Mouse (Mus musculus) stomach, embryonic 15.5 days (tissue): ENCODE data around the gene Myl6b. TPM values are rescaled to one million over a fixed set of nuclear protein-coding genes. Genes with fewer than 3 reads are reported as not detected.
A peak's percentile ranks its signal among the peaks of the same experiment; 100 is the strongest.

Experiments
- ATAC-seq: fragments of 200-750 bp; cut with Nextera tagmentation; 2 replicates; pipeline ENCODE4 v1.8.0; 2017; ENCODE audit warnings: low read depth, moderate number of reproducible peaks, moderate TSS enrichment; ENCODE audit not compliant: insufficient read depth, low FRiP score
- H3K27ac ChIP-seq: fragments of 300-500 bp; sonication (generic); 2 replicates; pipeline ENCODE4 v1.5.1; 2015; ENCODE audit warnings: mild to moderate bottlenecking, inconsistent platforms
- H3K27me3 ChIP-seq: fragments of 300-500 bp; sonication (generic); replicated peaks from 2 replicates; pipeline ENCODE4 v1.6.1; 2015; ENCODE audit warnings: inconsistent platforms
- H3K36me3 ChIP-seq: fragments of 300-500 bp; sonication (generic); 2 replicates; pipeline ENCODE4 v1.6.1; 2015; ENCODE audit warnings: inconsistent platforms
- H3K4me1 ChIP-seq: fragments of 300-500 bp; sonication (generic); 2 replicates; pipeline ENCODE4 v1.6.1; 2015; ENCODE audit warnings: inconsistent platforms
- H3K4me2 ChIP-seq: fragments of 300-500 bp; sonication (generic); 2 replicates; pipeline ENCODE4 v1.6.1; 2015; ENCODE audit warnings: mild to moderate bottlenecking, inconsistent platforms
- H3K4me3 ChIP-seq: fragments of 300-500 bp; sonication (generic); replicated peaks from 2 replicates; pipeline ENCODE4 v1.5.1; 2015; ENCODE audit warnings: inconsistent platforms
- H3K9ac ChIP-seq: fragments of 300-500 bp; sonication (generic); 2 replicates; pipeline ENCODE4 v1.6.1; 2015; ENCODE audit warnings: inconsistent platforms
- H3K9me3 ChIP-seq: fragments of 300-500 bp; sonication (generic); 2 replicates; pipeline ENCODE4 v1.6.1; 2016; ENCODE audit warnings: inconsistent platforms
- WGBS: fragments of 180-500 bp; shearing (Covaris S2); methylation state at CpG from one replicate; pipeline ENCODE4 v1.1.7; 2015; 5-methylcytosine and 5-hydroxymethylcytosine counted together
- microRNA-seq: library from miRNA; unstranded; fragments of <30 nt; microRNA quantifications from one replicate; pipeline ENCODE4, GENCODE M21; 2016
- polyA plus RNA-seq: library from polyadenylated mRNA; unstranded; fragments of >200 nt; fragmentation: Nextera tagmentation; extraction: Ambion mirVana; gene quantifications from 2 replicates; pipeline ENCODE4 v1.2.1, GENCODE M21; 2015

The Myl6b gene
- polyA plus RNA-seq, 1 experiment from 2014 or later = 3.0 TPM

DNA sequence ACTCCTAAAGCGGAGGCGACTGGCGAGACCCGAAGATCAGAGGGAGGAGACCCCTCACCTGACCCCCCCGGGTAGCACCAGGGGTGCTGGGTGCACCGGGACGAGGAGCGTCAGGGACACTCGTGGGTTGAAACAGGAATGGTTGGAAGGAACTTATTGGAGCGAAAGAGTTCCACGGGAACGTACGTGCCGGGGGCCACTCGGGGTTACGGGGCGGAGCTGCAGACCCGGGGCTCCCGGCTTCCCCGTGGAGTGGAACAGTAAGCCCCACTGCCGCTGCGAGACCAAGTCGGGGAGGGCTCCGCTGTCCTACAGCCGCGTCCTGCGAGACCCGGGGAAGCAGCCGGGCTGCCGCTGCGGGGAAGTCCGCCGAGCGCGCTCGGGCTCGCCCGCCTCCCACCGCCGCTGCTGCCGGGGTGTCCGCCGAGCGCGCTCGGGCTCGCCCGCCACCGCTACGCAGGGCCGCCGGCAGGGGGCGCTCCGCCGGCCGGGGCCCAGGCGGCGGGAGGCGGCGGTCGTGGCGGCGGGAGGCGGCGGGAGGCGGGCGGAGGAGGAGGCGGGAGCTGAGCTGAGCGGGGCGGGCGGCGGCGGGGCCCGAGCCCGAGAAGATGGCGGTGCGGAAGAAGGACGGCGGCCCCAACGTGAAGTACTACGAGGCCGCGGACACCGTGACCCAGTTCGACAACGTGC, 39.6 kb downstream of the Myl6b start, which contains the start of gene Smarcc2:
Gene Smarcc2 (plus strand): TSS at position 530 of the 690 bp plus-strand sequence.
- peak within 1 kb of the TSS; percentile 88 for H3K4me3 ChIP-seq
- H3K4me1 ChIP-seq = peaks cover 17% of the 10 kb centered on the region
- H3K4me2 ChIP-seq = peak within 1 kb of the TSS; percentile 71
- H3K9ac ChIP-seq = peak within 1 kb of the TSS; percentile 94
- peaks cover 19% of the 10 kb centered on the region for H3K36me3 ChIP-seq
- peak within 1 kb of the TSS; percentile 97 for H3K27ac ChIP-seq
- H3K27me3 ChIP-seq = no peaks in the 10 kb centered on the region
- H3K9me3 ChIP-seq = no peaks in the 10 kb centered on the region
- peak; percentile 79 for ATAC-seq
- under 1% methylated on average over 64 of the region's 86 CpGs for WGBS

DNA sequence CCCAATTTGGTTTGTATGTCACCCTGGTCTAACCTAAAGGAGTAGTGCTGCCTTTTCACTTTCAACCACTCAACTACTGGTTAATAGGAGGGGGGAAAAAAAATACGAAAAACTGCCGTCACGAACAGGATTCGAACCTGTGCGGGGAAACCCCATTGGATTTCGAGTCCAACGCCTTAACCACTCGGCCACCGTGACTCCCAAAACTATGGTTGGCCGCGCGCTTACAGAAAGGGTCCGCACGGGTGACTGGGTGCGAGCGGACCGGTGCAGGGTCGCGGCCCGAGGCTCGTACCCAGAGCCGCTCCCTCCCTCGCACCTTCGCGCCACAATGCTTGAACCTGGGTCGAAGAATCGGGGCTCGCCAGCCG, 40.2 kb downstream of the Myl6b start:
- Histone ChIP-seq H3K4me3 (peak overlapping the region; percentile 88), H3K4me1 (peaks cover 17% of the 10 kb centered on the region), H3K9me3 (no peaks in the 10 kb centered on the region), H3K9ac (peak overlapping the region; percentile 94), H3K36me3 (peaks cover 14% of the 10 kb centered on the region), H3K4me2 (peak overlapping the region; percentile 70), H3K27me3 (no peaks in the 10 kb centered on the region), H3K27ac (peak overlapping the region; percentile 97)
- ATAC-seq = peak; percentile 62
- under 1% methylated on average over 29 of the region's 29 CpGs for WGBS

DNA sequence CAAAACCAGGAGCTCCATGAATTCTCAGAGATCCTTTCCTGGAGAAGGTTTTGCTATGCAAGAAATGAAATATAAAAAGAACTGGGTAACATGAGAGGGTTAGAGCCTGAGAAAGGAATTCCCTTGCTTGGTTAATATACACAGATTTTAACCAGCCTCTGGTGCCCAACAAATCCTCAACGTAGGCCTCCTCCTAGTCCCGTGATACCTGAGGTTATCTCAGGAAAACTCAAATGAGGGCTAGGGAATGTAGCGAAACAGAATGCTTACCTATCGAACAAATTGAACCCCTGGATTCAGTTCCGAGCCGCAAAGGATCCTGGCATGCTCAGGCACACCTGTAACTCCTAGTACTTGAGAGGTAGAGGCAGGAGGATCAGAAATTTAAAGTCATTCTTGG, 40.8 kb downstream of the Myl6b start:
- Histone ChIP-seq H3K36me3 (peaks cover 8% of the 10 kb centered on the region; the same call in 1 of the 2 replicates), H3K27me3 (no peaks in the 10 kb centered on the region), H3K9me3 (no peaks in the 10 kb centered on the region), H3K9ac (no peak overlapping the region), H3K27ac (no peak overlapping the region), H3K4me3 (no peak overlapping the region; the same call in 1 of the 2 replicates), H3K4me2 (peak overlapping the region; percentile 70; the same call in 1 of the 2 replicates), H3K4me1 (peaks cover 17% of the 10 kb centered on the region)
- 80% methylated on average over 6 of the region's 6 CpGs for WGBS
- no peak for ATAC-seq

DNA sequence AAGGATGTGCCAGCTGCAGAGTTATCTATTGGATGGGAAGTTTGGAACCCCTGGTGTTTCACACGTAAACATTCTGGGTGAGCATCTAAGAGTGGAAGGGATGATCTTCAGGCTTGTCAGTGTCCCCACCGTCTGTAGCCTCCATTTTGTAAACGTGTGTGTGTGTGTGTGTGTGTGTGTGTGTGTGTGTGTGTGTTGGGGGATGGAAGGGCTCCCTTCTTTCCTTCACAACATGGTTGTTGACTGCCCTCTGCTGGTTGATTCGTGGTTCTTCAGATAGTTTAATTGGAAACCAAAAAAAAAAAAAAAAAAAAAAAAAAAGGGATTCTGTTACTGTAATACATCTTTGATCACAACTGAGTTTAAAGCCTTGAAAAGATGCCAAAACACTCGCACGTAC, 43.2 kb downstream of the Myl6b start:
- peaks cover 8% of the 10 kb centered on the region for H3K4me1 ChIP-seq
- peak overlapping the region; percentile 9; the same call in 1 of the 2 replicates for H3K4me3 ChIP-seq
- no peaks in the 10 kb centered on the region for H3K27me3 ChIP-seq
- H3K9ac ChIP-seq = no peak overlapping the region
- 3% methylated on average over 6 of the region's 6 CpGs for WGBS
- H3K9me3 ChIP-seq = no peaks in the 10 kb centered on the region
- H3K4me2 ChIP-seq = peak overlapping the region; percentile 35
- no peaks in the 10 kb centered on the region for H3K36me3 ChIP-seq
- no peak for ATAC-seq
- H3K27ac ChIP-seq = no peak overlapping the region

DNA sequence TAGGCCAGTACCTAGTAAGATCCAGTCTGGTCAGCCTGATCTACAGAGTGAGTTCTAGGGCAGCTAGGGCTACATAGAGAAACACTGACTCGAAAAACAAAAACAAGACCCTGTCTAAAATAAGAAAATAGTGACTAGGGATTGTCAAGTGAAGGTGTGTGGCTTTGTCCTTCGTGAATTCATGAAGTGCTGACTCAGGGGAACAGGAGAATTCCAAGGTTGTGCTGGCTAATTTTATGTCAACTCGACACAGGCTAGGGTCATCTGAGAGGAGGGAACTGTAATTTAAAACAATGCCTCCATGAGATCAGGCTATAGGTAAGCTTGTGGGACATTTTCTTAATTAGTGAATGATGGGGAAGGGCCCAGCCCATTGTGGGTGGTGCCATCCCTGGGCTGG, 44.0 kb downstream of the Myl6b start:
- H3K27me3 ChIP-seq = no peaks in the 10 kb centered on the region
- H3K36me3 ChIP-seq = no peaks in the 10 kb centered on the region
- WGBS = 70% methylated on average over 3 of the region's 3 CpGs
- H3K4me1 ChIP-seq = peaks cover 6% of the 10 kb centered on the region
- ATAC-seq = no peak
- H3K27ac ChIP-seq = no peak overlapping the region
- H3K4me3 ChIP-seq = no peak overlapping the region
- H3K4me2 ChIP-seq = no peak overlapping the region
- no peaks in the 10 kb centered on the region for H3K9me3 ChIP-seq
- no peak overlapping the region for H3K9ac ChIP-seq

DNA sequence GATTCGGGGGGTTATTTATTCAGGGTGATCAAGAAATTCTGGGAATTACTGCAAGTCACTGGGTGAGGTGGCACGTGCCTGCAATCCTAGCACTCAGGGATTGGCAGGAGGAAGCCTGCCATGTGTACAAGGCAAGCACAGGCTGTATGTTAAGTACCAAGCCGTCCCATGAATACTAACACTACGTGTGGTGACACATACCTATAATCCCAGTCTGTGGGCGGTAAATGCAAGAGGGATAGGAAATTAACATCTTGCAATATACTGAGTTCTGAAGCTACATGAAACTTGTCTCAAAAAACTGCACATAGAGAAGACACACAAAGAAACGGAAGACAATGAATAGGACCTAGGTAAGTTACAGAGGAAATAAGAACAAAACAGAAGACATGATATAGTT, 47.5 kb downstream of the Myl6b start:
- no peak overlapping the region for H3K4me3 ChIP-seq
- ATAC-seq = no peak
- no peaks in the 10 kb centered on the region for H3K27me3 ChIP-seq
- 77% methylated on average over 6 of the region's 6 CpGs for WGBS
- H3K9ac ChIP-seq = no peak overlapping the region
- H3K36me3 ChIP-seq = no peaks in the 10 kb centered on the region
- H3K4me1 ChIP-seq = peaks cover 6% of the 10 kb centered on the region
- no peaks in the 10 kb centered on the region for H3K9me3 ChIP-seq
- no peak overlapping the region for H3K4me2 ChIP-seq
- no peak overlapping the region for H3K27ac ChIP-seq

DNA sequence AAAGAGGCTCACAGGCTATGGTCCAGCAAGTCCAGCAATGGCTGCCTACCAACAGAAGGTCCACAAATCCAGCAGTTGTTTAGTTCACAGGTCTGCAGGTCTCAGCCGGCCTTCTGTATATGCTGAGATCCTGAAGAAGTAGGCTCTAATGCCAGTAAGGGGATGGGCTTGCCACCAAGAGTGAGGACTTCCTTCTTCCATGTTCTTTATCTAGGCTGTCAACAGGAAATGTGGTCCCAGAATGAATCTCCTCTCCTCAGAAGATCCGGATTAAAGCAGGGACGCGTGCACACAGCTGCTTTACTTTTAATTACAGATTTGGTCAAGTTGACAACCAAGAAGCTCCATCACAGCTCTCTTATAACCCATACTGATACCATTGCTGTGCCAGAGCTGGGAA, 53.1 kb downstream of the Myl6b start:
- Histone ChIP-seq H3K27ac (no peak overlapping the region), H3K9me3 (no peaks in the 10 kb centered on the region), H3K4me3 (no peak overlapping the region), H3K27me3 (no peaks in the 10 kb centered on the region), H3K36me3 (peaks cover 11% of the 10 kb centered on the region), H3K4me2 (no peak overlapping the region), H3K9ac (no peak overlapping the region), H3K4me1 (no peaks in the 10 kb centered on the region)
- 70% methylated on average over 4 of the region's 4 CpGs for WGBS
- no peak for ATAC-seq

DNA sequence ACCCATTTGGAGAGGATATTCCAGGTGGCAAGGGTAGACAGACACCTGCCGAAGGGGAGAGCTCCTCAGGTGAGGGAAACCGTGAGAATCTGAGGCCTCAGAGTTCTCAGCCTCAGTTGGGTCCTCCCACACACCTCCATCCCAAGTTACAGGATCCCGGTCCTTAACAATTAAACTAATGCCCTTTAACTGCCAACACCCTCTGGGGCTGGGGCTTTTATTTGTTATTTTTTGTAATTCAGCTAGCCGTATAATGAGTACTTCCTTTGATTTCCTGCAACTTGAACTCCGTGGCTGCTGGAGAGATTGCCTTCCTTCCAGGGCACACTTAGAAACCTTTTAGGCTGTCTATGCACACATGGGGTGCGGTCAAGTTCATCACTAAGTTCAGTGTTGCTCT, 54.1 kb downstream of the Myl6b start:
- Histone ChIP-seq H3K36me3 (peaks cover 16% of the 10 kb centered on the region), H3K4me2 (no peak overlapping the region), H3K27ac (no peak overlapping the region), H3K27me3 (no peaks in the 10 kb centered on the region), H3K4me1 (0 out of 2 replicates have a peak, but pooled peaks cover 2% of the 10 kb centered on the region), H3K9me3 (no peaks in the 10 kb centered on the region), H3K9ac (no peak overlapping the region), H3K4me3 (no peak overlapping the region)
- WGBS = 71% methylated on average over 6 of the region's 6 CpGs
- ATAC-seq = no peak

Small RNA genes lying within 50 kb of the gene (microRNA-seq; reads per million reads assigned to microRNA genes)
- gene Mir6916 (not detected), gene Mir8105 (0.77 reads per million)

Other genes starting within 250 kb of the Myl6b start
- gene Apon, start 244.6 kb downstream of the Myl6b start, polyA plus RNA-seq = 0.24 and 0.55 TPM in 2 replicates
- gene Apof, start 230.0 kb downstream of the Myl6b start, polyA plus RNA-seq = 2.8 and 8.5 TPM in 2 replicates
- gene Stat2, start 228.1 kb downstream of the Myl6b start, polyA plus RNA-seq = 13.0 and 16.3 TPM in 2 replicates
- 0.40 and 0.46 TPM in 2 replicates for gene Il23a, start 199.9 kb downstream of the Myl6b start, polyA plus RNA-seq
- gene Pan2, start 195.3 kb downstream of the Myl6b start, polyA plus RNA-seq = 27.1 and 31.2 TPM in 2 replicates
- 331 and 344 TPM in 2 replicates for gene Cnpy2, start 176.2 kb downstream of the Myl6b start, polyA plus RNA-seq
- gene Cs, start 161.0 kb downstream of the Myl6b start, polyA plus RNA-seq = 192 and 212 TPM in 2 replicates
- 14.0 and 14.5 TPM in 2 replicates for gene Coq10a, start 129.7 kb downstream of the Myl6b start, polyA plus RNA-seq
- gene Ankrd52, start 121.6 kb downstream of the Myl6b start, polyA plus RNA-seq = 12.8 and 15.8 TPM in 2 replicates
- 34.5 and 39.4 TPM in 2 replicates for gene Slc39a5, start 97.5 kb downstream of the Myl6b start, polyA plus RNA-seq
- gene Nabp2, start 87.2 kb downstream of the Myl6b start, polyA plus RNA-seq = 66.3 and 81.0 TPM in 2 replicates
- gene Rnf41, start 87.0 kb downstream of the Myl6b start, polyA plus RNA-seq = 33.2 and 35.4 TPM in 2 replicates
- gene Smarcc2, start 39.4 kb downstream of the Myl6b start, polyA plus RNA-seq = 63.1 and 70.0 TPM in 2 replicates
- gene Myl6, start 4.5 kb downstream of the Myl6b start, polyA plus RNA-seq = 1,838 and 1,873 TPM in 2 replicates
- gene Esyt1, start 27.2 kb upstream of the Myl6b start, polyA plus RNA-seq = 28.8 and 32.1 TPM in 2 replicates
- 12.1 and 12.4 TPM in 2 replicates for gene Zc3h10, start 49.1 kb upstream of the Myl6b start, polyA plus RNA-seq
- 3,689 and 3,942 TPM in 2 replicates for gene Rpl41, start 50.6 kb upstream of the Myl6b start, polyA plus RNA-seq
- gene Pa2g4, start 67.3 kb upstream of the Myl6b start, polyA plus RNA-seq = 213 and 215 TPM in 2 replicates
- gene Erbb3, start 91.0 kb upstream of the Myl6b start, polyA plus RNA-seq = 24.0 and 27.6 TPM in 2 replicates
- 674 and 714 TPM in 2 replicates for gene Rps26, start 128.1 kb upstream of the Myl6b start, polyA plus RNA-seq
- 2.2 and 2.7 TPM in 2 replicates for gene Ikzf4, start 147.3 kb upstream of the Myl6b start, polyA plus RNA-seq
- gene Suox, start 175.4 kb upstream of the Myl6b start, polyA plus RNA-seq = 14.4 and 16.2 TPM in 2 replicates
- 68.9 and 75.1 TPM in 2 replicates for gene Rab5b, start 197.6 kb upstream of the Myl6b start, polyA plus RNA-seq
- gene Pmel, start 205.5 kb upstream of the Myl6b start, polyA plus RNA-seq = 1.3 and 1.9 TPM in 2 replicates
- gene Cdk2, start 206.3 kb upstream of the Myl6b start, polyA plus RNA-seq = 79.8 and 89.1 TPM in 2 replicates
- gene Dgka, start 246.2 kb upstream of the Myl6b start, polyA plus RNA-seq = 15.9 and 18.0 TPM in 2 replicates
- 36.1 TPM in 2 replicates for gene Pym1, start 249.2 kb upstream of the Myl6b start, polyA plus RNA-seq